Mouse (Mus musculus) heart, adult 2 months (tissue): ENCODE data around the gene Mad1l1.

Experiments
- CTCF ChIP-seq: fragments of 200-600 bp; IDR thresholded peaks from 2 replicates; pipeline ENCODE4 v1.8.1; 2022; ENCODE audit warnings: antibody characterized with exemption, mild to moderate bottlenecking, moderate library complexity
- POLR2A ChIP-seq: fragments of 200-500 bp; IDR thresholded peaks from 2 replicates; pipeline ENCODE4 v1.6.1; 2011; ENCODE audit warnings: mild to moderate bottlenecking, low read depth, low read length, control low read depth; ENCODE audit not compliant: insufficient read depth

GRCm38 (mm10) chr5:139959741-139960140 is 361.6 kb downstream of the Mad1l1 start:
- TF ChIP-seq POLR2A = no peak
- TF ChIP-seq CTCF = no peak
